Mouse (Mus musculus) embryonic facial prominence, embryonic 12.5 days (tissue): ENCODE measurements around the gene Smap2. TPM values are rescaled to one million over a fixed set of nuclear protein-coding genes. Genes with fewer than 3 reads are reported as not detected.

Source experiments
- ATAC-seq: fragments of 200-750 bp; cut with Nextera tagmentation; 2 replicates; pipeline ENCODE4 v1.8.0; 2017; ENCODE audit not compliant: insufficient number of reproducible peaks, insufficient read depth, low FRiP score, low TSS enrichment
- H3K27ac ChIP-seq: fragments of 300-500 bp; sonication (generic); 2 replicates; pipeline ENCODE4 v1.5.1; 2016; ENCODE audit warnings: mild to moderate bottlenecking
- H3K27me3 ChIP-seq: fragments of 300-500 bp; sonication (generic); 2 replicates; pipeline ENCODE4 v1.6.1; 2016; ENCODE audit warnings: mild to moderate bottlenecking, moderate library complexity
- H3K36me3 ChIP-seq: fragments of 300-500 bp; sonication (generic); 2 replicates; pipeline ENCODE4 v1.6.1; 2016; ENCODE audit warnings: mild to moderate bottlenecking
- H3K4me1 ChIP-seq: fragments of 300-500 bp; sonication (generic); 2 replicates; pipeline ENCODE4 v1.6.1; 2016
- H3K4me2 ChIP-seq: fragments of 300-500 bp; sonication (generic); replicated peaks from 2 replicates; pipeline ENCODE4 v1.6.1; 2016; ENCODE audit warnings: mild to moderate bottlenecking, moderate library complexity
- H3K4me3 ChIP-seq: fragments of 300-500 bp; sonication (generic); 2 replicates; pipeline ENCODE4 v1.5.1; 2016; ENCODE audit warnings: mild to moderate bottlenecking
- H3K9ac ChIP-seq: fragments of 300-500 bp; sonication (generic); 2 replicates; pipeline ENCODE4 v1.6.1; 2016; ENCODE audit warnings: mild to moderate bottlenecking, moderate library complexity
- H3K9me3 ChIP-seq: fragments of 300-500 bp; sonication (generic); 2 replicates; pipeline ENCODE4 v1.6.1; 2016; ENCODE audit warnings: mild to moderate bottlenecking, moderate library complexity
- WGBS: fragments of 180-500 bp; shearing (Covaris S2); methylation state at CpG from one replicate; pipeline ENCODE4 v1.1.7; 2016; 5-methylcytosine and 5-hydroxymethylcytosine counted together
- polyA plus RNA-seq: library from polyadenylated mRNA; unstranded; fragments of >200 nt; fragmentation: Nextera tagmentation; extraction: Ambion mirVana; gene quantifications from 2 replicates; pipeline ENCODE4 v1.2.1, GENCODE M21; 2016

Gene Smap2
- polyA plus RNA-seq, 1 experiment from 2014 or later = 22.6 TPM

DNA sequence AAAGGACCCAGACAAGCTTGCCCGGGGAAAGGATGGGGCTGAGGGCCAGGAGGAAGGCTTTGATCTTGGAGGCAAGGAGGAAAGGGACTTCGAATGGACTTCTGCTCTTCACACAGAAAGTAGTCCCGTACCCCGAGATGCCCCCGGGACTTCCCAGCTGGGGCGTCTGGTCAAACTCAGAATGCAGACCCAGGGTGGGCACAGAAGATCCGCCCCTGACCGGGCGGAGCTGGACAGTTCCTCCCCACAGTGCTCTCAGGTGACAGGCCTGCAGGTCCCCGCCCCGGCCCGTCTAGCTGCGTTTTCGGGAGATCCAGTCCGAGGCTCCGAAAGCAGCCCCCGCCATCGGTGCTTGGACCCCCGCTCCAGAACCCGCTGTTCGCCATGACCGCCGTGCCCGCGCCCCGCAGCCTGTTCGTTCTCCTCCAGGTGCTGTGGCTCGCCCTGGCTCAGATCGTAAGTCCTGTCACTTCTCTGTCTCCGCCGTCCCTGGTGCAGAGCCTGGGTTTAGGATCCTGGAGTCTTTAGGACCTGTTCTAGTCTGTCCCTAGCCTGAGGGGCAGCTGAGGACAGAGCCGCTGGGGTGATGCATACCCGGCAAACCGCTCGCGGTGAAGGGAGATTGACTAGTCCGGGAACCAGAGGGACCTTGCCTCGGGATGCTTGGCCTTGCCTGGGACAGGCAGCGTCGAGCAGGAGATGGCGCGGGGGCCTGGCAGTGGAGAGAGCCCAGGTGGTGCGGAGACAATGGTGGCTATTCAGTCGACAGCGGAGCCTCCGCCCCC, 22.5 kb upstream of the Smap2 start, which contains the start of gene Col9a2:
TSS of gene Col9a2 (plus strand) at position 55 of the 785 bp plus-strand sequence.
- no peak for ATAC-seq
- Histone ChIP-seq H3K9ac (peak within 1 kb of the TSS; percentile 51), H3K4me3 (peak within 1 kb of the TSS; percentile 43), H3K36me3 (no peaks in the 10 kb centered on the region), H3K27me3 (peaks cover 26% of the 10 kb centered on the region; the same call in 1 of the 2 replicates), H3K4me1 (peaks cover 27% of the 10 kb centered on the region), H3K27ac (peak within 1 kb of the TSS; percentile 91), H3K9me3 (no peaks in the 10 kb centered on the region), H3K4me2 (peak within 1 kb of the TSS; percentile 55)
- 3% methylated on average over 46 of the region's 46 CpGs for WGBS

GRCm38 (mm10) chr4:121033006-121033405, 16.0 kb upstream of the Smap2 start:
- Histone ChIP-seq H3K4me1 (no peaks in the 10 kb centered on the region), H3K27me3 (0 out of 2 replicates have a peak, but pooled peaks cover 2% of the 10 kb centered on the region), H3K36me3 (no peaks in the 10 kb centered on the region), H3K27ac (no peak overlapping the region), H3K4me3 (no peak overlapping the region), H3K9ac (no peak overlapping the region), H3K4me2 (no peak overlapping the region), H3K9me3 (no peaks in the 10 kb centered on the region)
- 65% methylated on average over 2 of the region's 2 CpGs for whole genome bisulfite sequencing
- ATAC-seq = no peak

- Histone ChIP-seq H3K4me2 (no peak overlapping the region), H3K4me3 (no peak overlapping the region), H3K9me3 (no peaks in the 10 kb centered on the region), H3K27me3 (no peaks in the 10 kb centered on the region), H3K36me3 (no peaks in the 10 kb centered on the region), H3K9ac (no peak overlapping the region), H3K4me1 (no peaks in the 10 kb centered on the region), H3K27ac (no peak overlapping the region)
- 59% methylated on average over 4 of the region's 4 CpGs for WGBS
- no peak for ATAC-seq
Observed at GRCm38 (mm10) chr4:121031440-121031839, 14.4 kb upstream of the Smap2 start.

DNA sequence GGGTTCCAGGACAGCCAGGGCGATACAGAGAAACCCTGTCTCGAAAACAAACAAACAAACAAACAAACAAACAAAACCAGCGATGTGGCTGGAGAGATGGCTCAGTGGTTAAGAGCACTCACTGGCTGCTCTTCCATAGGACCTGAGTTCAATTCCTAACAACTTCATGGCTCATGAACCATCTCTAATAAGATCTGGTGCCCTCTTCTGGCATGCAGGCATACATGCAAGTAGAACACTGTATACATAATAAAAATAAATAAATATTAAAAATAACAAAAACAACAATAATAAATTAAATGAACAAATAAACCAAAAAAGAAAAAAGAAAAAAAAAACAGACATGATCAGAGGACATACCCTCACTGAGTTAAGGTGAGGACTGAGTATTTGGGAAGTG, 12.6 kb upstream of the Smap2 start:
- no peak for ATAC-seq
- no peak overlapping the region for H3K4me3 ChIP-seq
- H3K27me3 ChIP-seq = no peaks in the 10 kb centered on the region
- H3K4me2 ChIP-seq = no peak overlapping the region
- H3K9ac ChIP-seq = no peak overlapping the region
- no peaks in the 10 kb centered on the region for H3K36me3 ChIP-seq
- no peak overlapping the region for H3K27ac ChIP-seq
- H3K4me1 ChIP-seq = no peaks in the 10 kb centered on the region
- 69% methylated on average over 3 of the region's 3 CpGs for WGBS
- no peaks in the 10 kb centered on the region for H3K9me3 ChIP-seq

DNA sequence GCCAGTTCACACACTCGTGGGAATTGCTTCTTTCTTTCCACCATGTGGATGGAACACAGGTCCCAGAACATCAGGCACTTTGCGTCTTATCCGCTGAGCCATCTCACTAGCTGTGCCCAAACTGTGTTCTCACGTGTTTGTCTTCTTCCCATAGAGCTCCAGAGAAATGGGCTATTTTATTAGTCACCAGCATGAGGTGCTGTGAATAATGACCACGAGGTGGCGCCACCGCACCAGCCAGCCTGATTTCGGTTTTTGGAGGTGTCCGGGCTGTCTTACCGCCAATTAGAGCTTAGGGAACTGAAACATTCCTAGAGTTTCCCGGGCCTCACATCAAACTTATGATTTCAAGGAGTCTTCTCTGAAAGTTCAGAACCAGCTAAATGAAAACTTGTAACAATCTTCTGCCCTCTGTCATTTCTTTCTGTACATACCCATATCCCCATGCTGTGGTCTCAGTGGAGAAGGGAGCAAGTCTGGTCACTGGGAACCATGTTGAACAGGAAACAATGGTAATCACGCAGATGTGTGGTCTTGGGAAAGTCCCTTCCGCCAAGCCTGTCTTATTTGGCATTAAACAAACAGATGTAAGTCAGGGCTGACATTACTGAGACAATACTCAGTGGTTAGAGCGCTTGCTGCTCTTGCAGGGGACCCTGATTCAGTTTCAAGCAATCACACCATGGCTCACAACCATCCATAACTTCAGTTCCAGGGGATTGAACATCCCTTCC, 11.8 kb upstream of the Smap2 start:
- Histone ChIP-seq H3K9ac (no peak overlapping the region), H3K4me1 (no peaks in the 10 kb centered on the region), H3K36me3 (no peaks in the 10 kb centered on the region), H3K9me3 (no peaks in the 10 kb centered on the region), H3K4me3 (no peak overlapping the region), H3K4me2 (no peak overlapping the region), H3K27me3 (no peaks in the 10 kb centered on the region), H3K27ac (no peak overlapping the region)
- WGBS = 25% methylated on average over 14 of the region's 14 CpGs
- ATAC-seq = no peak

GRCm38 (mm10) chr4:121028146-121028545, 11.1 kb upstream of the Smap2 start:
- Histone ChIP-seq H3K36me3 (no peaks in the 10 kb centered on the region), H3K9me3 (no peaks in the 10 kb centered on the region), H3K9ac (no peak overlapping the region), H3K4me1 (no peaks in the 10 kb centered on the region), H3K4me3 (no peak overlapping the region), H3K27me3 (no peaks in the 10 kb centered on the region), H3K4me2 (no peak overlapping the region), H3K27ac (no peak overlapping the region)
- ATAC-seq = no peak
- WGBS = 63% methylated on average over 1 of the region's 1 CpGs

- Histone ChIP-seq H3K4me3 (no peak overlapping the region), H3K4me1 (no peaks in the 10 kb centered on the region), H3K27me3 (no peaks in the 10 kb centered on the region), H3K36me3 (no peaks in the 10 kb centered on the region), H3K4me2 (no peak overlapping the region), H3K27ac (no peak overlapping the region), H3K9me3 (no peaks in the 10 kb centered on the region), H3K9ac (no peak overlapping the region)
- 62% methylated on average over 2 of the region's 2 CpGs for WGBS
- ATAC-seq = no peak
Observed at GRCm38 (mm10) chr4:121025681-121026080, 8.6 kb upstream of the Smap2 start.

GRCm38 (mm10) chr4:121023941-121024340, 6.9 kb upstream of the Smap2 start:
- WGBS = 91% methylated on average over 2 of the region's 2 CpGs
- H3K9ac ChIP-seq = no peak overlapping the region

GRCm38 (mm10) chr4:121023464-121023863, 6.4 kb upstream of the Smap2 start:
- Histone ChIP-seq H3K4me3 (no peak overlapping the region), H3K36me3 (no peaks in the 10 kb centered on the region), H3K9me3 (no peaks in the 10 kb centered on the region), H3K4me1 (no peaks in the 10 kb centered on the region), H3K27me3 (no peaks in the 10 kb centered on the region), H3K27ac (no peak overlapping the region), H3K9ac (no peak overlapping the region), H3K4me2 (no peak overlapping the region)
- ATAC-seq = no peak
- 82% methylated on average over 7 of the region's 7 CpGs for WGBS

More at GRCm38 (mm10) chr4:121023941-121024340, 6.9 kb upstream of the Smap2 start:
- Histone ChIP-seq H3K4me1 (no peaks in the 10 kb centered on the region), H3K4me3 (no peak overlapping the region), H3K36me3 (no peaks in the 10 kb centered on the region), H3K4me2 (no peak overlapping the region), H3K27me3 (no peaks in the 10 kb centered on the region), H3K27ac (no peak overlapping the region), H3K9me3 (no peaks in the 10 kb centered on the region)
- ATAC-seq = no peak

- no peaks in the 10 kb centered on the region for H3K27me3 ChIP-seq
- H3K9ac ChIP-seq = no peak overlapping the region
- no peak overlapping the region for H3K4me2 ChIP-seq
- H3K36me3 ChIP-seq = no peaks in the 10 kb centered on the region
- no peak overlapping the region for H3K4me3 ChIP-seq
- H3K4me1 ChIP-seq = 0 out of 2 replicates have a peak, but pooled peaks cover 3% of the 10 kb centered on the region
- no peak for ATAC-seq
- 0 out of 2 replicates have a peak overlapping the region, but pooled peaks have one; percentile 41 for H3K27ac ChIP-seq
- no peaks in the 10 kb centered on the region for H3K9me3 ChIP-seq
Observed at GRCm38 (mm10) chr4:121021911-121022310, 4.9 kb upstream of the Smap2 start.

DNA sequence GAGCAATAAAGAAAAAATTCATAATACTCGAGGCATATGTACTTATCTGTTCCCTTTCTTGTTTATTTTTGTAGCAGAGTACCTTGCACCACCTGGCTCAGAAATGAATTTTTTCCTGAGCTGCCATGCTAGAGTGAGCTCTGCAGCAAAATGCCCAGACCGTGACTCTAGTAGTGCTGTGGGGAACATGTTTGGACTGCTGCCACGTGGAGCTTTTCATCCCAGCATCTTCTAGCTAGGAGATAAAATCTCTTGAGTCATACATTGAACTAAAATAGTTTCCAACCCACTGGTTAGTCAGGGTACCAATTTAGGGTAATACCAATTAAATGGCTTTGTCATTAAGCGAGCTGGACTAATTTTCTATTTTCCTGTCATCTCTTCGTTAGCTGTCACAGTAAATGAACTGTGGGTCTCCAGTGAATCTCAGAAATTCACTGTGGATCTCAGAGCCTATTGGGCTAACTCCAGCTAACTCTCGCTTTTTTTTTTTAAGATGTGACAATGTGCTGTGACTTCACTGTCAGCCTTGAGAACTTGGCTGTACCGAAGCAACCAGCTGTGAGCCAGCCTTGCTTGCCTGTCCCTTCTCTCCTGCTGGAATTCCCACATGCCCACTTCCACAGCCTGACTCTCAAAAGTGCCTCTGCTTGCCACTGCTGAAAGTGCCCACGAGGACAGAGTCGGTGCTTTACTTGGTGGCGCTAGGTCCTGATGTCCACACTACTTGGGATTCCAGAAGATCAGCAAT, 3.2 kb upstream of the Smap2 start:
- H3K27me3 ChIP-seq = no peaks in the 10 kb centered on the region
- 75% methylated on average over 10 of the region's 10 CpGs for WGBS
- H3K27ac ChIP-seq = no peak overlapping the region
- ATAC-seq = no peak
- H3K9ac ChIP-seq = no peak overlapping the region
- H3K4me3 ChIP-seq = no peak overlapping the region
- no peaks in the 10 kb centered on the region for H3K9me3 ChIP-seq
- H3K4me1 ChIP-seq = peaks cover 12% of the 10 kb centered on the region
- no peak overlapping the region for H3K4me2 ChIP-seq
- H3K36me3 ChIP-seq = no peaks in the 10 kb centered on the region
